Mouse (Mus musculus): ENCODE results near the gene Cyp2d9.
"Not testable (repeated sequence)": the region's sequence is repeated elsewhere in the genome, so short reads cannot be mapped to it uniquely, and the experiment has no call there.

The Cyp2d9 gene

GRCm38 (mm10) chr15:82445196-82445595, 12.0 kb downstream of the Cyp2d9 start:
- DNase-seq (ENCODE audit: extremely low read depth, insufficient read length, low spot score) = no peak

DNA sequence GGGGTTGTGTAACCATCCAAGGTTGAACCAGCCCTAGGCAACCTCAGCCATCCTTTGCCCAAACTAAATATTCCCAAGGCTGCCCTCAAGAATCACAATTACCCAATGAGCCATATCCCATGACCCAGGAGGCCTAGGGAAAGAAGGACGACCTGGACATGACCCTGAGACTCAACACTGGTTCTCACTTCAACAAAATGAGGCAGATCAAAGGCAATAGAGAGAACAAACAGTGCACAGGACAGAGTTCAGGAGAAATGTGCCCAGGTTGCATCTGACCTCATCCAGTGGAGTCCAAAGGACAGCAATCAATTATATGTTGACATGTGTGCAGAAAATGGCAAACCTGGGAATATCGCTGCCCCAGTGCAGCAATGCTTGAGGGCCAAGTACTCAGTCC, 16.8 kb downstream of the Cyp2d9 start:
- DNase-seq (ENCODE audit: extremely low read depth, insufficient read length, low spot score) = not testable (repeated sequence)

DNA sequence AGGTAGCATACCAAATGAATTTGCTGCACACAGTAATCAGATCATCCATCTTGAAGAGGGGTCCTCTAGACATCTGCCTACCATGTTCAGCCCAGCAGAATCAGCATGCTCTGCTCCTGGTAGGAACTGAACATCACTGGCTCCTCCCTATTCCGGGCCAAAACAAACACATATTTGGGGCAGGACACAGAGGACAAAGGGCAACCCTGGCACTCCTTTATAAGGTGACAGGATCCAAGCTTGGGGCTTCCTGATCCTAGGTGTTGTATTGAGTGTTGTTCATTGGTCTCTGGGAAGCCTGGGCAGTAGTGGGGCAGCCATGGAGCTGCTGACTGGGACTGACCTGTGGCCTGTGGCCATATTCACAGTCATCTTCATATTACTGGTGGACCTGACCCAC, 18.9 kb downstream of the Cyp2d9 start:
- DNase-seq (ENCODE audit: extremely low read depth, insufficient read length, low spot score) = not testable (repeated sequence)

DNA sequence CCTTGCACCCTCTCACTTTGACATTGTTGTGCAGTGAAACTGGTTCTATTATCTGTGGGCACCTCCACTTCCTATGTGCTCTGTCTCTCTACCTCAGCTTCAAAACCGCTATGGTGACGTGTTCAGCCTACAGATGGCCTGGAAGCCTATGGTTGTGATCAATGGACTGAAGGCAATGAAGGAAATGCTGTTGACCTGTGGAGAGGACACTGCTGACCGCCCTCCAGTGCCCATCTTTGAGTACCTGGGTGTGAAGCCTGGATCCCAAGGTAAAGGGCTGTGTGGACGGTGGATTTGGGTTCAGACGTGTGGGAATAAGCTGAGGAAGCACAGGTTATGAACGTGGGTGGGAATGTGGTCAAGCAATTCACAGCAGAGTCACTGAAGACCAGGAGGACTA, 20.3 kb downstream of the Cyp2d9 start:
- not testable (repeated sequence) for DNase-seq (ENCODE audit: extremely low read depth, insufficient read length, low spot score)

DNA sequence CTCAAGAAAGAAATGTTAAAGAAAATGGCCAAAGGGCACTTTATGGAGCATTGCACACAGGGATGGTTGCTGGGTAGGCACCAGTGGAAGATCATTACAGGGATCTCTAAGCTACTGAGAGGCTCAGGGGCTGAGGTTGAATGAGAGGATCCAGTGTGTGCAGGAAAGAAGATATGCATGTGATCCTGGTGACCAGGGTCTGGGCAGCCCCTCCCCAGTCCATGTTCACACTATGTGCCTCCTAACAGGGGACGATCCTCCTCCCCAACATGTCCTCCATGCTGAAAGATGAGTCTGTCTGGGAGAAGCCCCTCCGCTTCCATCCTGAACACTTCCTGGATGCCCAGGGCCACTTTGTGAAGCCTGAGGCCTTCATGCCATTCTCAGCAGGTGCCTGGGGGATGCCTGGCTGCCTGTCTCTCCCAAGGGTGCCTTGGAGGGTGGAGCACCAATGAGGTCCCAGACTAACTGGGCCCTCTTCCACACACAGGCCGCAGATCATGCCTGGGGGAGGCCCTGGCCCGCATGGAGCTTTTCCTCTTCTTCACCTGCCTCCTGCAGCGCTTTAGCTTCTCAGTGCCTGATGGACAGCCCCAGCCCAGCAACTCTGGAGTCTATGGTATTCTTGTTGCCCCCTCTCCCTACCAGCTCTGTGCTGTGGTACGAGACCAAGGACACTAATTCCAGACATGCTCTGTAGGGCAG, 23.0 kb downstream of the Cyp2d9 start:
- DNase-seq (ENCODE audit: extremely low read depth, insufficient read length, low spot score) = not testable (repeated sequence)

DNA sequence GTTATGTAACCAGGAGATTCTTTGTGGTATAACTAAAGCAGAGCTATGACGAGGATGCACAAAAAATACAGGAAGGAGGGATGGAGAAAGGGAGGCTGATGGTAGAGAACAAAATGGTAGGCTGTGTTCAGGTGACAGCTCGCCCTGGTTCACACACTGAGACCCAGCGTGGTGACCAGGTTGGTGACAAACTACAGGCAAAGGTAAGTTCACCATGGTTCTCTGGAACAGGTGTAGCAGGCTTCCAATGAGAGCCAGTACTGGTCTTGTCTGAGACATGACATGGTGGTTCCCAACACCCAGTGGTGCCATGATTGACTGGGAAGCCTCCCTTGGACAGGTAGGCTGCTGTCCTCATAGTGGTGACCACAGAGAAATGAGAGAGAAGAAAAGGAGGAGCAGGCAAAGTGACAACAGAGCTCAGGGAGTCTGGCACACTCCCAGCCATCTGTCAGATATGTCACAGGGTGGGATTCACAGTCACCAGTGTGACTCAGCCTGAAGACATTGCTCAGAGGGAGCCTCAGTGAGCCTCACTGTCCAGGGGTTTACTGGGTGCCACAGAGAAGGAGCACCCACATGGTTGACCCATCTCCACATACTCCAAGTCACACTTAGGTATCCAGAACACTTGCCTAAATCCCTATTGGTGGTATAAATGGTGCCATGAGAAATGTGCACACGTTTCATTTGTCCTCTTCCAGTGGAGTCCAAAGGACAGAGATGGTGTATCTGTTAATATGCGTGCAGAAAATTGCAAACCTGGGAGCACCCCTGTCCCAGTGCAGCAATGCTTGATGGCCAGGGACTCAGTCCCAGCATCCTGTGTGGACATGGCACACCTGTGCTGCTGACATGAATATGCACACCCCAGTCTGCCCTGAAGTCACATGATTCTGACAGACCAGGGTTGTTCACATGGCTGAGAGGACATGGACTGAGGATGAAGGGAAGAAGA, 24.1 kb downstream of the Cyp2d9 start:
- DNase-seq (ENCODE audit: extremely low read depth, insufficient read length, low spot score) = no peak

- not testable (repeated sequence) for DNase-seq (ENCODE audit: extremely low read depth, insufficient read length, low spot score)
Observed at GRCm38 (mm10) chr15:82459266-82459665, 26.0 kb downstream of the Cyp2d9 start.

- no peak for DNase-seq (ENCODE audit: extremely low read depth, insufficient read length, low spot score)
Observed at GRCm38 (mm10) chr15:82464701-82465100, 31.5 kb downstream of the Cyp2d9 start.

DNA sequence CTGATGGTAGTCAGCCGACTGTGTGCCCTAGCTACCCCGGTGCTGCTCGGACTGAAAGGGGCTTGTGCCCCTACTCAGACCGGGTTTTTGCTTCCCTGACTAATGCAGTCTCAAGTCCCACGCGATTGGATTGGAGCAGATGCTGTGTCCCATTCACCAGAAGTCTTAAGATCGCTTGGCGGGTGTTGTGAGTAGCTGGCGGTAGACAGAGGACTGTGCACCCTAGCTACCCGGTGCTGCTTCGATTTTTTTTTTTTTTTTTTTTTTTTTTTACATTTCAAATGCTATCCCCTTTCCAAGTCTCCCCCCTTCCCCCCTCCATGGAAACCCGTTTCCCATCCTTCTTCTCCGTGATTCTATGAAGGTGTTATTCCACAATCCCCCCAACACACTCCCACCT, 61.0 kb downstream of the Cyp2d9 start:
- not testable (repeated sequence) for DNase-seq (ENCODE audit: extremely low read depth, insufficient read length, low spot score)
